Mouse (Mus musculus): ENCODE data around the gene Mgmt. TPM values are rescaled to one million over a fixed set of nuclear protein-coding genes. Genes with fewer than 3 reads are reported as not detected.
A peak's percentile ranks its signal among the peaks of the same experiment; 100 is the strongest.

The Mgmt gene
- 3.6 and 6.4 TPM in 2 replicates for total RNA-seq (2014; rRNA removed; ENCODE audit: low replicate concordance)
- polyA plus RNA-seq (2015; fragmentation: Nextera tagmentation; extraction: Ambion mirVana), result 5.4 and 7.0 TPM in 2 replicates

DNA sequence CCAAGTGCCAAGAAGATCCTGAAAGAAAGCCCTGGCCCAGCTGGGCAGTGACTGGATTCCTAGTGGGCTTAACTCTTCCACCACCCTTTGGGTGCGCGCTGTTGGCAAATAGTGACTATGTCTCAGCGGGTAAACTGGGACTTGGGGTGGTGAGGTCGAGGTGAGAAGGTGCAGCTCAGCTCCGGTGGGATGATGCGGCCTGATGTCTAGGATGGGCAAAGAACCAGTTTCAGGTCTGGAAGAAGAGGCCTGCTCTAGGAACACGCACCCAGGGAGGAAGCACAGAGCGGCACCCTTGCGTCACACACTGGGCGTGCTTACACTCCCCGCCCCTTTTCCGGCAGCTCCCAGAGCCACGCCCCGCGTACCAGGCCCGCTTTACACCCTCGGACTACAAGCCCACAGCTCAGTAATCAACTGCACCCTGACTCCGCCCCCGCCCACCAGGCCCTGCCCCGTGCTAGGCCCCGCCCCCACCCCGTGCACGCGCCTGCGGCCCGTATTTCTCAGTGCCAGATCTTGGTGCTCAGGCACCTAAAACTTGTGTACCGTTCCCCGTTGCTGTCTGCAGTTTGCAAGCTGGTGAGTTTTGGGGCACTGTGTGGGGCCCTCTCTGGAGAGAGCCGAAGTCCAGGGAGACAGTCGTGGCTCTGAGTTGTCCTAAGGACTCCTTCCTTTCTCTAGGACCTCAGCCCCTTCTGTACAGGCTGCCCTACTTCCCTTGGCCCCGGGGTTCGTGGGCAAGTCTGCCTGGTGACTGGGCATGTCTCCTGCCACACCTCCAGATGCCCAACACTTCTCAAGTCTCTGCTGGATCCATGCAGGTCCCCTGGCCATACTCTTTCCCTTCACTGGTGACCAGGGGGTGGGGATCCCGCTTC lies at the start of gene Mgmt:
TSS of gene Mgmt (plus strand) at position 509 of the 881 bp plus-strand sequence.
- peak within 1 kb of the TSS; percentile 71 for H3K27ac ChIP-seq (ENCODE audit: low read depth)
- 10% methylated on average over 32 of the region's 33 CpGs for WGBS
- ATAC-seq (ENCODE audit: insufficient read depth, low read depth) (peak; percentile 98), DNase-seq (ENCODE audit: low spot score) (peak; percentile 92)
- no peaks in the 10 kb centered on the region for H3K27me3 ChIP-seq (ENCODE audit: control insufficient read depth, insufficient read depth, low read length)
- H3K9me3 ChIP-seq (replicated peaks; ENCODE audit: control insufficient read depth, low read length), result no peaks in the 10 kb centered on the region
- H3K4me2 ChIP-seq (ENCODE audit: low read depth, low read length), result peak within 1 kb of the TSS; percentile 69
- TF ChIP-seq EP300 (IDR thresholded peaks at IDR 0.05; ENCODE audit: low read depth) (no peak), CTCF (IDR thresholded peaks at IDR 0.05; ENCODE audit: low read depth) (no peak)
- H3K9ac ChIP-seq (replicated peaks; ENCODE audit: low read depth, low read length), result peak within 1 kb of the TSS; percentile 56
- peak within 1 kb of the TSS; percentile 47 for H3K4me3 ChIP-seq (ENCODE audit: low read depth, low read length)
- peaks cover 9% of the 10 kb centered on the region; the same call in 1 of the 2 replicates for H3K4me1 ChIP-seq (ENCODE audit: control insufficient read depth, insufficient read depth)
- H3K36me3 ChIP-seq (replicated peaks; ENCODE audit: control insufficient read depth, insufficient read depth, low read length), result no peaks in the 10 kb centered on the region

DNA sequence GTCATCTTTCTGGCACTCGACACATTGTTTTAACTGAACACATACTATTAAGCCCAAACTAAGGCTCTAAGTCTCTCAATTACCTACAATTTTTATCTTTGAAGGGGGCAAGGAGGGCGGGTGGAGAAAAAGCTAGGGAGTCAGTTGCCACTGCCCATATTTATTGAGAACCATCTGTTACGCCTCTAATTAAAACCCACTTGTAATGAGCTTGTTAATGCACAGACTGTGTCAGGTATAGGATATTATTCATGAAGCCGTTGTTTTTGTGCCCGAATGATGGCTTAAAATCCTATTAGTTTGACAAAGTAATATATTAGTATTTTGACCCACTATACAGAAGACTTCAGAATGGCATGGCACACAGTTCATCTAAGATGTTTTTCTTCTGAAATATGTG lies 49.6 kb upstream of the Mgmt start:
- Histone ChIP-seq H3K9me3 (replicated peaks; ENCODE audit: control insufficient read depth, low read length) (no peaks in the 10 kb centered on the region), H3K4me3 (ENCODE audit: low read depth, low read length) (no peak overlapping the region), H3K4me2 (ENCODE audit: low read depth, low read length) (no peak overlapping the region), H3K27ac (ENCODE audit: low read depth) (no peak overlapping the region; the same call in 1 of the 2 replicates), H3K9ac (replicated peaks; ENCODE audit: low read depth, low read length) (no peak overlapping the region), H3K36me3 (replicated peaks; ENCODE audit: control insufficient read depth, insufficient read depth, low read length) (no peaks in the 10 kb centered on the region), H3K27me3 (ENCODE audit: control insufficient read depth, insufficient read depth, low read length) (no peaks in the 10 kb centered on the region), H3K4me1 (ENCODE audit: control insufficient read depth, insufficient read depth) (peaks cover 8% of the 10 kb centered on the region; the same call in 1 of the 2 replicates)
- WGBS, result 73% methylated on average over 5 of the region's 5 CpGs
- DNase-seq (ENCODE audit: low spot score), result no peak
- no peak for ATAC-seq (ENCODE audit: insufficient read depth, low read depth)
- TF ChIP-seq CTCF (IDR thresholded peaks at IDR 0.05; ENCODE audit: low read depth) (no peak), EP300 (IDR thresholded peaks at IDR 0.05; ENCODE audit: low read depth) (no peak)

DNA sequence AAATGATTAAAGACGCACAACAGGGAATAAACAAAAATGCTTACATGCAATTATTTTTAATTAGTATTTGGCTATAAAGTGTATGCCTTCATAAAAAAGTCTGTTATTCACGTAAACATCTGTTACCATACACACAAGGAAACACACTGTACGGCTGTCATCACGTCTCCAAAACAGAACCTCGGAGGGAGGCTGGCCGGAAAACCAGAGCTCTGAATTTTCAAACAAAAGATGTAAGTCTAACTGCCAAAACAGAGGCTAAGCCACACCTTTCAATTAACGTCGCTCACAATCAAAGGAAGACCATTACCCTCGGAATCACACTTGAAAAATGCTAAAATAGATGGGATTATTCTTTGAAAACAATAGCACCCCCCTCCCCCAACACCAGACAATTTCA lies 49.1 kb upstream of the Mgmt start:
- H3K27ac ChIP-seq (ENCODE audit: low read depth), result no peak overlapping the region
- H3K4me3 ChIP-seq (ENCODE audit: low read depth, low read length), result no peak overlapping the region
- no peaks in the 10 kb centered on the region for H3K27me3 ChIP-seq (ENCODE audit: control insufficient read depth, insufficient read depth, low read length)
- H3K36me3 ChIP-seq (replicated peaks; ENCODE audit: control insufficient read depth, insufficient read depth, low read length), result no peaks in the 10 kb centered on the region
- TF ChIP-seq EP300 (IDR thresholded peaks at IDR 0.05; ENCODE audit: low read depth) (0 out of 2 replicates have a peak, but pooled peaks have one; percentile 18), CTCF (IDR thresholded peaks at IDR 0.05; ENCODE audit: low read depth) (no peak)
- peaks cover 8% of the 10 kb centered on the region; the same call in 1 of the 2 replicates for H3K4me1 ChIP-seq (ENCODE audit: control insufficient read depth, insufficient read depth)
- H3K4me2 ChIP-seq (ENCODE audit: low read depth, low read length), result no peak overlapping the region
- WGBS, result 54% methylated on average over 9 of the region's 9 CpGs
- no peak for ATAC-seq (ENCODE audit: insufficient read depth, low read depth)
- no peak overlapping the region for H3K9ac ChIP-seq (replicated peaks; ENCODE audit: low read depth, low read length)
- H3K9me3 ChIP-seq (replicated peaks; ENCODE audit: control insufficient read depth, low read length), result no peaks in the 10 kb centered on the region
- DNase-seq (ENCODE audit: low spot score), result peak; percentile 8

DNA sequence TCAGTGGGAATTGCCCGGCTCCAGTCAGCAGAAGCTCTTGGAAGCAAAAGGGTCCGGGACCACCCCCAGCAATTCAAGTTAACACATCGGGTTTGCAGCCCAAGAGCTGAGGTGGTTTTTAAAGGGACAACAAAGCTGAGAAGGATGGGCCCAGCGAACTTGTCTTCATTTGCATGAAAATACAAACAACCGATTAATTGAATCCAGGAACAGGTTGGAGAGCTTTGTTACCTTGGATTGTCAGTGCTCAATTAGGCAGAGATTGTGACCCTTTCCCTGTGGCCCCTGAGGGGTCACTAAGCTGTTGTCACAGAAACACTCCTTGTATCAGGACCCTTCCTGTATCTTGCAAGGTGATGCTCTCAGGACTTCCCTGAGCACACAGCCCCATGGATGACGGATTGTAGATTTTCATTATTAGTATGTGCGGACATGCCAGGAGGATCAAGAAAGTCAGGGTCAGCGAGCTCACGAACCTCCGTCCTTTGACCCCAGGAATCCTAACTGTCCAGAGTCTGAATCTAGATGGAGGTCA lies 48.3 kb upstream of the Mgmt start:
- no peak overlapping the region for H3K27ac ChIP-seq (ENCODE audit: low read depth)
- H3K4me1 ChIP-seq (ENCODE audit: control insufficient read depth, insufficient read depth), result peaks cover 8% of the 10 kb centered on the region; the same call in 1 of the 2 replicates
- H3K4me3 ChIP-seq (ENCODE audit: low read depth, low read length), result no peak overlapping the region
- WGBS, result 73% methylated on average over 10 of the region's 10 CpGs
- TF ChIP-seq EP300 (IDR thresholded peaks at IDR 0.05; ENCODE audit: low read depth) (no peak), CTCF (IDR thresholded peaks at IDR 0.05; ENCODE audit: low read depth) (no peak)
- H3K27me3 ChIP-seq (ENCODE audit: control insufficient read depth, insufficient read depth, low read length), result no peaks in the 10 kb centered on the region
- DNase-seq (ENCODE audit: low spot score) (no peak), ATAC-seq (ENCODE audit: insufficient read depth, low read depth) (no peak)
- no peaks in the 10 kb centered on the region for H3K36me3 ChIP-seq (replicated peaks; ENCODE audit: control insufficient read depth, insufficient read depth, low read length)
- no peak overlapping the region for H3K4me2 ChIP-seq (ENCODE audit: low read depth, low read length)
- no peak overlapping the region for H3K9ac ChIP-seq (replicated peaks; ENCODE audit: low read depth, low read length)
- H3K9me3 ChIP-seq (replicated peaks; ENCODE audit: control insufficient read depth, low read length), result no peaks in the 10 kb centered on the region

DNA sequence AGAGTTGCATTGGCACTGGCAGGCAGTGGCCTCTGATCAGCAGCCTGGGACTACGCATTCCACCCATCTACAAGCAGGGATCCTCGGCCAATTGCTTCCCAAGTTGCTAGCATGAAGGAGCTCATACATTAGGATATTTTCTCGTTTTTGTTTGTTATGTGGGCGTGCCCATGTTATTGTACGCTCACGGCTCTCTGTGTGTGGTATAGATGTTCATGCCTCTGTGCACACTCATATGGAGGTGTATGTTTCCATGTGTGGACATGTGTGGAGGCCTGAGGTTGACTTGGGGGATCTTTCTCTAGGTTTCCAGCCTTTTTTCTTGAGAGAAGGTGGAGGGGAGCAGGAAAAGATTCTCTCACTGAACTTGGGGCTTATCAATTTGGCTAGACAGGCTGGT lies 46.8 kb upstream of the Mgmt start:
- no peak overlapping the region for H3K4me2 ChIP-seq (ENCODE audit: low read depth, low read length)
- H3K9me3 ChIP-seq (replicated peaks; ENCODE audit: control insufficient read depth, low read length), result no peaks in the 10 kb centered on the region
- no peak overlapping the region for H3K4me3 ChIP-seq (ENCODE audit: low read depth, low read length)
- H3K27me3 ChIP-seq (ENCODE audit: control insufficient read depth, insufficient read depth, low read length), result no peaks in the 10 kb centered on the region
- 82% methylated on average over 6 of the region's 6 CpGs for WGBS
- TF ChIP-seq CTCF (IDR thresholded peaks at IDR 0.05; ENCODE audit: low read depth), result no peak
- H3K36me3 ChIP-seq (replicated peaks; ENCODE audit: control insufficient read depth, insufficient read depth, low read length), result no peaks in the 10 kb centered on the region
- no peak overlapping the region for H3K27ac ChIP-seq (ENCODE audit: low read depth)
- ATAC-seq (ENCODE audit: insufficient read depth, low read depth), result no peak
- H3K9ac ChIP-seq (replicated peaks; ENCODE audit: low read depth, low read length), result no peak overlapping the region
- DNase-seq (ENCODE audit: low spot score), result no peak
- H3K4me1 ChIP-seq (ENCODE audit: control insufficient read depth, insufficient read depth), result peaks cover 17% of the 10 kb centered on the region; the same call in 1 of the 2 replicates

Measured in heart, postnatal 0 days (tissue).